Mouse (Mus musculus) T-cell, adult 2 months (primary cell): Measurements from ENCODE around the gene Rassf6.

Experiments
- DNase-seq: peaks from one replicate; pipeline ENCODE4 v3.0.0; 2022; ENCODE audit warnings: low spot score

Gene Rassf6

GRCm38 (mm10) chr5:90640286-90641217 lies at the start of gene Rassf6:
TSS of gene Rassf6 (minus strand) at chr5:90640657.
- DNase-seq = no peak

DNA sequence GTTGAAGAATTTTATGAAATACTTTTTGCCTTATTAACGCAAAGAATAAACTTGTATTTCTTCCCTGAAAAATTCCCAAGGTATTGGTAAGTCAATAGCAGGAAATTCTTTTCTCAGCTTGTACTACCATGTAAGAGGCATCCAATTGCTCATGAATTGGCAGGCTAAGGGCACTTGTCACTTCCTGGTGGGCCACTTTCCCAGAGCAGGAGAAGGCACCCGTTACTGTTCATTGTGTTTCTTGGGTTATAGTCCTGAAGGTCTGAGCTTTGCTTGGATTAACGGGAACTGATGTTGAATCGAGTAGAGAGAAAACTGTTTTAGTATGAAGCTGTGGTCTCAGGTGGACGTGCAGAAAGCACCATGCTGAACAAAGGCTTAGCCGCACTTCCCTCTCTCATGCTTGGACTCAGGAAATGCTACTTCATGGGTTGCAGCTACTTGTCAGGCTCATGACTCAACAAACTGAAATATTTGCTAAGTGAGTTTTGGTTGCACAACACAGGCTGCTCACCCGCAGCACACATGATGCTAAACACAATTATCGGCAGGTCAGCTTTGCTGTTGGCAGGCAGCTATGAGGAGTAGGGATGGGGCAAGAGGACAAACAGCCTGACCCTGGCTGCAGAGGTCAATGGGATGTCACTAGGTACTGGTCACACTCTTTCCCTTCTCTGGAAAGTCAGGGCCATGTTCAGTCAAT lies 49.1 kb upstream of the Rassf6 start:
- DNase-seq = no peak

DNA sequence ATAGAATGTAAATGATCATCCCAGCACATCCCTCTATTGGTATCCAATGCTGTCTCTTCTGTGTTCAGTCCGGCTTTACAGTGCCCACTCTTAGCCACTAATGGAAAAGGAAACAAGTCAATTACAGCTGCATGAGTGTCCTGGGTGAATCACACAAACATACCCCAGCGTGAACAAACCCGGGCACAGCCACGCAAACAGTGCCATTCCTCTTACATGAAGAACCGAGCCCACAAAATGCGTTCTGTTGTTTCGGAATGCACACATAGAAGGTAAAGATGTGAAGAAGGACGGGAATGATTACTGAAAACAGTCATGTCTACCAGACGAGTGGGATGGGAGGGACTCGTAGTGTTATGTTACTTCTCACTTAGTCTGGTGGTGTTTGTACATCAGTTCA lies 47.5 kb upstream of the Rassf6 start:
- DNase-seq = no peak

DNA sequence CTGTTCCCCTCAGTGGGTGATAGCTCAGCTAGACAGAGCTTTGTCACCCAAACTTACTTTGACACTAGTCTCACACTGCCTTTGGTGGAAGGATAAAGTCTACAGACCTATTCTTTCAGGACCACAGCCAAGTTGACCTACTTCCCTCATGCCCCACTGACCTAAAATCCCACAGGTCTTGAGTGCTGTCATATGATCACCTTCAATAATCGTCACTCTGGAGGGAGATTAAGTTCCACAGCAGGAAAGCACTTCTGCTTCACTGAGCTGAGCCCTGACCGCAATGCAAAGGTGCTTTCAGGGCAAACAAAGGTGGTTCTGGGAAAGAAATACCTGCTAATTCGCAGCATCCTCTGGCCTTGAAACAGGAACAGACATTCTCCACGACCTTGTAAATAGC lies 44.5 kb upstream of the Rassf6 start:
- DNase-seq = no peak

DNA sequence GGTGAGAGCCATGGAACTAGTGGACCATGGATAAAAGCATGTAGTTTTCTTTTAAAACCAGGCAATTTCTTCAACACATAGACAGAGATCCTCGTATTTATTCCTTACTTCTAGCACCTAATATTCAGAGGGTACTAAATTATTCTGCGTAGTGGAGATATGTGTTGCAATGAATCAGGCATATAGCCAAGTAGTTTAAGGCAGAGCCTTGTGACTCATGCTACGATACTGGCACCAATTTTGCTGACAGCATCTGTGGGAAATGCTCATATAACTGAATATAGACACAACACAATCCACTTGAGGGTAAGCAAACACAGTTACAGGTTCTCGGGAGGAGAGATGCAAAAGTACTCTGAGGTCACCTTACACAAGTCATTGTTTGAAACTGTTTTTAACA lies 41.4 kb upstream of the Rassf6 start:
- no peak for DNase-seq

DNA sequence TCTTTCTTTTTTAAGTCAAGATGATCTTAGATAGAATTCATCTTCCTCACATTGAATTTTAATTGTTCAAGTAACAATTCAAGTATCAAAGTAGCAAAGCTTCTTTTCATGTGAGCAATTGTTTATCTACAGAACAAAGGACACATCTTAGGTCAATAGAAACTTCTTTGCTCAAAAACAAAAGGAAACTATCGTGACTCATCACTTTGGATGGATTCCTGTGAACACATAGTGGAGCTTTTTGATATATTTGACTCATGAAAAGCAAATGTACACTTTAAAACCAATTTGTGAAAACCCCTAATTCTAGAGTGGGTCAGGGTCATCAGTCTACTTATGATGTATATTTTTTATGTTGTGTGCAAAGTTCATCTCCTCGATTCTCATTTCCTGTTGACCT lies 37.1 kb upstream of the Rassf6 start:
- DNase-seq = no peak

DNA sequence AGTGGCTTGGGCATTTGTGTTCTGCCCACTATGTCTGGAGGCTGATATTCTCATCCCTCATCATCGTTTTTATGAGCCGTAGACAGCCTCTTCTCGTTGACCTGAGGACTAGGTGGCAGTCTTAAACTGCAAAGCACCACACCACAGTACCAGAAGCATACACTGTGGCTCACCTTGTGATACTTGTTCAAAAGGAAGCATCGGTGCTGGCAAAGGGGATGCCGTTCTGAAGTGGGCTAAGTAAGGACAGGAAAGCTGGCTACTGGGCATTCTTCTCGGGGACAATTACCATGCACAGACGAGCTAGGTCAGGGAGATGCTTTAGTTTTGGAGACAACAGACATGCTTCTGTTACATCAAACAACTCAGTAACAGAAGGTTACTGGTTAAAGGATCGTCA lies 21.4 kb upstream of the Rassf6 start:
- no peak for DNase-seq

GRCm38 (mm10) chr5:90661436-90661835 lies 21.0 kb upstream of the Rassf6 start:
- DNase-seq = no peak

- no peak for DNase-seq
Observed at GRCm38 (mm10) chr5:90660411-90660810, 20.0 kb upstream of the Rassf6 start.

GRCm38 (mm10) chr5:90656681-90657080 lies 16.2 kb upstream of the Rassf6 start:
- DNase-seq = no peak

- no peak for DNase-seq
Observed at GRCm38 (mm10) chr5:90655891-90656290, 15.4 kb upstream of the Rassf6 start.

GRCm38 (mm10) chr5:90654798-90655197 lies 14.3 kb upstream of the Rassf6 start:
- DNase-seq = no peak

- DNase-seq = no peak
Observed at GRCm38 (mm10) chr5:90652724-90653123, 12.3 kb upstream of the Rassf6 start.

DNA sequence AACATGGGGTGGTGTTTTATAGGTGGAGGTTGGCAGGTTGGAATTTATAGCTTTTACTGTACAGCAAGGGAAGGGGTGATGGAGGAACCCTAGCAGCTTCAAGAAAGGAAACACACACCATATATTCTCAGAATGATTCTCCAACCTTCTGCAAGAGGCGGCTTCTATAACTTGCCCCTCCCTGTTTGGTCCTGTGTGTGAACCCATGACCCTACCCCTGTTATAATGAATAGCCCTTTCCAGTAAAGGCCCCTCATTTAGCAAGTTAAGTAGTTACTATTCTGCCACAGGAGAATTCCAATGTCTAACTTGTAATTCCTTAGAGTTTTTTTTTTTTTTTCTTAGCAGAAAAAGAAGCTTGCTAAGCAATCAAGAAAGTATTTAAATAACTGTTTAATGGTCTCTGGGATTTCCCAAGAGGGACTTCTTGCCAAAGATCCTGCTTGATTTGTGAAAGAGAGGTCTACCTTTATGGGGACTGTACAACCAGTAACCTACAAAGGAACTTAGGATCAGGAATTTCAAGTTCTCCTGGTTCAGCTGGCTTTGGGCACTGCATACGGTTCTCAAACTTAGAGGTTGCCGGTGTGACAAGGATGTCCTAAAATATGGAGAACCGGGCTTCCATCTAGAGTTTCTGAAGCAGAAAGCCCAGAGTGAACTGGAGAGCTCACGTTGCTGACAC lies 10.2 kb upstream of the Rassf6 start:
- DNase-seq = no peak

DNA sequence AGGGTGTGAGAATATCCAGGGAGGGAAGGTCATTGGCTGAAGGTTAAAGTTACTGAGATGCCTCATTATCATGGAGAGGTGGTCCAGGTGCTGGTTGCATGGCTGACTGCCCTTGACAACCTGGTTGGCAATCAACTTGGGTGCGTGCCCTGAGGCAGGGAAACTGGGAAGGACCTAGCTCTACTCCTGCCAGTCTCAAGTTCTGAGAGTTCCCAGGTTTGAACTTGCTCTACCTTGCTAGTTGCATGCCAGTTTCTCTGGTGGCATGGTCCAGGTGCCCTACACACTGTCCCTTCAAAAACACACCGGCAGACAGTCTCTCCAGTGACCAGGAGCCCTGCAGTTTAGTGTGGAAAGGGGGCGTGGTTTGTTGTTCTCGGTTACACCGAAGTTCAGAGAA lies 7.0 kb upstream of the Rassf6 start:
- no peak for DNase-seq

DNA sequence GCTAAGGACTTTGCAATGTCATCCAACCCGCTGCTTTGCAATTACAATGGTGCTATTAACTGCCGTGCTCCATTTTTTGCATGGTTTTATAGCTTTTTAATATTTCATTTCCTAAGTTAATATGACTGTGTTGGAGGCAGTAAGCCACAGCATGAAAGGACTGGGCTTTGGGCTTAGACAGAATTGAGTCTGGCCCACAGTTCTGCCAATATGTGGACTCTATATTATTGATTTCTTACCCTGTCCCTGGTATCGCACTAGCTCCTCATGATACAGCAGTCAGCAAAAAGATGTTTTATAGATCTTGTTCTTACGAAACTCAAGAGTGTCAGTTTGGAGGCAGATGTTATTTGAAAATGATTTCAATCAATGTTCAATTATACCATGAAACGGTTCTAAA lies 5.9 kb upstream of the Rassf6 start:
- no peak for DNase-seq

GRCm38 (mm10) chr5:90645579-90645978 lies 5.1 kb upstream of the Rassf6 start:
- DNase-seq = no peak

- no peak for DNase-seq
Observed at GRCm38 (mm10) chr5:90641218-90641610, 757 bp upstream of the Rassf6 start.

GRCm38 (mm10) chr5:90634885-90635284 lies 5.6 kb downstream of the Rassf6 start:
- DNase-seq = no peak

DNA sequence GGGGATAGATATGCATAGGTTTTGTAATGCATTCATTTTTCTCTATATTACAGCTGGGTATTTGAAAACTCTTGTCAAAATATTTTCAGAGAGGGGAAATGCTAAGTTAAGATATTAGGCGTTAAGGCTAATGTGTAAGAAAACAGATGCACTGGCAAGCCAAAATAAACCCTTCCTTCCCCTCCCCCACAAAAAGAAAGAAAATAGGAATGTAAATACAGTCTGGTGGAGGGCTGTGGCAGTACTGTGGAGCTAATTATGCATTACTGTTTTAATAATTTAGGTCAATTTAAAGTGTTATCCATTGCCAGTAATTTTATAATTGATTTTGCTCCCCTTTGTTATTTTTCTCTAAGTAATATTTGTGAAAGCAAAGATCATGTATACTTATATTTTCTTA lies 11.9 kb downstream of the Rassf6 start:
- DNase-seq = no peak

DNA sequence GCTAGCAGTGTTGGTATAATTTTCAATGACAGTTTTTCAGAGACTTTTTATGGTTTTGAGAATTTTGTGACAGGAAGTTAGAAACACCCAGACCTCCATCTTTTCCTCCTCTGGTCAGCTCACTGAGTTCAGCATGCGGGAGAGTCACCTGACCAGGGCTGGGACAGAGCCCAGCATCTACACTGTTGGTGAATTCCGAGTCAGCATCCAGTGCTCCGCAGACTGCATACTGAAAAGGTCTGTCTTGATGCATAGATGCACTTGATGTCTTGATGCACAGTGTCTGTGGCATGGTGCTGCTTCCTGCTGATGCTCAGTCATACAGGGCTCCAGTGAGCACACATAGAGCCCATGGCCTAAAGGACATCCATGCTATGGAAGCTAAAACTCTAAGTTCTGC lies 12.4 kb downstream of the Rassf6 start:
- DNase-seq = no peak

DNA sequence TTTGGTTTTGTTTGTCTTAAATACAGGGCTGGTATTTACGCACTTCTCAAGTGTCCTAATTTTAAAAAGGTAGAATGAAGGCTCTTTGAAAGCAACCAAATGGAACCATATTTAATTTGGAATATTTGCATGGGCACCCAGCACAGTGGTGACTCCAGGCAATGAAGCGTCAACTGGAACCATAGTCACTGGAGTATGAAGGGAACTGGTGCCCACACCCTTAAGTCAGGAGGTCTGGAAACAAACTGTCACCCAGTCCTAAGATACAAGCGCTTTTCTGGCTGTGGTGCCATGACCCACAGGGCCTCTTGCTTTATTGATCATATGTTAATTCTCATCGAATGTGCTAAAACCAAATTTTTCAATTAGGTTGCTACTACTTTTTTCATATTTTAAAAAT lies 13.0 kb downstream of the Rassf6 start:
- DNase-seq = no peak
